Mouse (Mus musculus) frontal cortex, postnatal 36 days (tissue): Measurements from ENCODE around the gene Ino80b.

Experiments
- DNase-seq, 2 experiments: peaks; one replicate each; pipeline ENCODE4 v3.0.0; 2022; ENCODE audit warnings: low spot score in 2 of 2

The Ino80b gene

DNA sequence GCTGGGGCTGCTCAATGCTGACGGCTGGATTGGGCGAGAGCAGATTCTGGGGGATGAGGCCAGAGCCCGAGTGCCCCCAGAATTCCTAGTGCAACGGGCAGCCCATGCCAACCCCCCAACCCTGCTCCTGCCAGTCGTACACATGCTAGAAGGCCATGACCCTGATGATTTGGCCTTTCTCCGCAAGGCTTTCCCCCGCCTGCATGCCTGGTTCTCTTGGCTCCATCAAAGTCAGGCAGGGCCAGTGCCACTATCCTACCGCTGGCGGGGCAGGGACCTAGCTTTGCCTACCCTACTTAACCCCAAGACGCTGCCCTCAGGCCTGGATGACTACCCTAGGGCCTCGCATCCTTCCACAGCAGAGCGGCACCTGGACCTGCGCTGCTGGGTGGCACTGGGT, 7.6 kb downstream of the Ino80b start:
- DNase-seq, result no peak

DNA sequence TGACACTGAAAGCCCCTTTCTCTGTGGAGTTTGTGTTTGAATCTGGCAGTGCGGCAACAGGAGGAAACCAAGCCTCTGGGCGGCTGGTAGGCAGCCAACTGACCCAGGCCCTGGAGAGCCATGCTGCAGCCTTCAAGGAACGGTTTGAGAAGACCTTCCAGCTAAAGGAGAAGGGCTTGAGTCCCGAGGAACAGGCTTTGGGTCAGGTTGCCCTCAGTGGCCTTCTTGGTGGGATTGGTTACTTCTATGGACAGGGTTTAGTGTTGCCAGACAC, 8.1 kb downstream of the Ino80b start:
- no peak for DNase-seq

DNA sequence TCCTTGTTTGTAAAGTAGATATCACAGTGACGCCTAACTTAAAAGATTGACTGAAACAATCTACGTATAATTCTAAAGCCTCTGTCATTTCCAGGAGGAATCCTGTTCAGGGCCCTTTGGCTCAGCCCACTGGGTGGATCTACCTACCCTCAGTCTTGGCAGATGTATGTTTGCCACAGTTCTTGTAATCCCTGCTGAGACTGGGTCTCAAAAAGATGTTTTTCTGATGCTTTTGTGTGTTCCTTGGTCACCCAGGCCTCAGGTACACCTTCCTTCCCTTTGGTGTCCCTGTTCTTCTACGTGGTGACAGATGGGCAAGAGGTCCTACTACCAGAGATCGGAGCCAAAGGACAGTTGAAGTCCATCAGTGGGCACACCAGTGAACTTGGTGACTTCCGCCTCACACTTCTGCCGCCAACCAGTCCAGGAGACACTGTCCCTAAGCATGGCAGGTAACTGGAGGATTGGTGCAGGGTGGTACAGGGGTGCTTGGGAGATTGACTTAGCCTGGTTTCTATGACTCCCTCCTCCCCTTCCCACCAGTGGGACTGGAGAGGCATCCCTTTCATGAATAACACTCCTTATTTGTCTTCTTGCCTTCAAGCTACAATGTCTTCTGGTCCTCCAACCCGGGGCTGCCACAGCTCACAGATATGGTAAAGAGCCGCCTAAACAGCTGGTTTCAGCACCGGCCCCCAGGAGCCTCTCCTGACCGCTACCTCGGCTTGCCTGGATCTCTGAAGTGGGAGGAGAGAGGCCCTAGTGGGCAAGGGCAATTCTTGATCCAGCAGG, 8.7 kb downstream of the Ino80b start:
- DNase-seq, result no peak

DNA sequence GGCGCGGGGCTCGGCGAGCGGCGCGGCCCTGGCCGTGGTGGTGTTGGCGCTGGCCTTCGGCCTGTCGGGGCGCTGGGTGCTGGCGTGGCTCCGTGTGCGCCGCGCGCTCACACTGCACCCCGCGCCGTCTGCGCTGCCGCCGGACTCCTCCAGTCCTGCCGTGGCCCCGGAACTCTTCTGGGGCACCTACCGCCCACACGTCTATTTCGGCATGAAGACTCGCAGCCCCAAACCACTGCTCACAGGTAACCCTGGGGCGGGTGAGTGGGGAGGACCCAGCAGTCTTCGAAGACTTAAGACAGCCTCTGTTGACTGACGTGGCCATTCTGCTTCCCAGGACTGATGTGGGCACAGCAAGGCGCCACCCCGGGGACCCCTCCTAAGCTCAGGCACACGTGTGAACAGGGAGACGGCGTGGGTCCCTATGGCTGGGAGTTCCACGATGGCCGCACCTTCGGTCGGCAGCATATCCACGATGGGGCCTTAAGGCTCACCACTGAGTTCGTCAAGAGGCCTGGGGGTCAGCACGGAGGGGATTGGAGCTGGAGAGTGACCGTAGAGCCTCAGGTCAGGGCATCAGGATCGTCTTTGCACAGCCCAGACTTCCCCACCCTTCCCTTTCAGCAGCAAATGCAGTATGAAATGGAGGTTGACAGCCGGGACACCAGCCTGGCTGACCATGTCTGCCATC, 9.4 kb downstream of the Ino80b start:
- no peak for DNase-seq

DNA sequence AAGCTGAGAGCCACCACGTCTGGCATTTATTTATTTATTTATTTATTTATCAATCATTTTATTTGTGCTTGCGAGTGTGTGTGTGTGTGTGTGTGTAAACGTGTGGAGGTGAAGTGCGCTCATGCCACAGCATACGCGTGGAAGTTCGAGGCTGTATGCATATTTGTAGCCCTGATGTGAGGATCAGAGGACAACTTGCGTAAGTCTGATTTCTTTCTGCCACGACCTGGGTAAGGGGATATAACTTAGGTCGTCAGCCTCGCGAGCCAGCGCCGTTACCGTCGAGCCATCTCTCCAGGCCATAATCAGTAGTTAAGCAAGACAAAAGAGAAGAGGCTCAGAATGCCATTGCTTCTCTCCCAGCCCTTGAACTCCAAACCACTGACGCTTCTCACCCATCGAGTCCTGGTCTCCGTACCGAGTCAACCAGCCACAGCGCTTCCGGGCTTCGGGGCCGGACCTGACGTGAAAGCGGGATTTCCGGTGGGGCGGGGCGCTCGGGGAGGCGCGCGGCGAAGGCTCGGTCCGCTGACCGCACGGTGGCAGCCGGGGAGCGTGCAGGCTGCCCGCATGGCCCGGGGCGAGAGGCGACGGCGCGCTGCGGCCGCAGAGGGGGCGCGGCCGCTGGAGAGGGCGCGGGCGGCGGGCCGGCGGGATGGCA, 10.1 kb downstream of the Ino80b start, which contains the start of gene Mogs:
Gene Mogs, plus strand, starts transcription at position 486 of the 661 bp plus-strand sequence.
- peak; percentile 91 for DNase-seq

DNA sequence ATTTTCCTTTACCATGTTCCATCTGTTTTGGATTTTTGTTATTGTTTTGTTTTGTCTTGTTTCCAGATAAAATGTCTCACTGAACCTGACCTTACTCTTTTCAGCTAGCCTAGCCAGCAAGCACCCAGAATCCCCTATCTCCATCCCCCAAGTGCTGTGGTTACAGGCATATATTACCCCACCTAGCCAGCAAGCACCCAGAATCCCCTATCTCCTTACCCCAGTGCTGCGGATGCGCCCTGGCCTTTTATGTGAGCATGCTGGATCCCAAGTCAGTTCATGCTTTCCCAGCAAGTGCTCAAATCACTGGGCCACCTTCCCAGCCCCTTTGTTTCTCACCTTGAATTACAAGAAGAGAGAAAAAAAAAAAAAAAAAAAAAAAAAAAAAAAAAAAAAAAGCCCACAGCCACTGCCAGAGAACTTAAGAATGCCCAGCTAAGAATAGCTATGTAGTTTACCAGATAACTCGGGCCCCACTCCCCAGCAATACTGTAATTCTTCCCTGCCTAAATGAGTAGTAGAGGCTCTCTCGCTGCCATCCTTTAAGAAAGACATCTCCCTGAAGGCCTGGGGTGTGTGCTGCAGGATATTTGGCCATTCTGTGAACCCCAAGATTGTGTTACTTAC, 13.6 kb downstream of the Ino80b start:
- DNase-seq, result no peak

DNA sequence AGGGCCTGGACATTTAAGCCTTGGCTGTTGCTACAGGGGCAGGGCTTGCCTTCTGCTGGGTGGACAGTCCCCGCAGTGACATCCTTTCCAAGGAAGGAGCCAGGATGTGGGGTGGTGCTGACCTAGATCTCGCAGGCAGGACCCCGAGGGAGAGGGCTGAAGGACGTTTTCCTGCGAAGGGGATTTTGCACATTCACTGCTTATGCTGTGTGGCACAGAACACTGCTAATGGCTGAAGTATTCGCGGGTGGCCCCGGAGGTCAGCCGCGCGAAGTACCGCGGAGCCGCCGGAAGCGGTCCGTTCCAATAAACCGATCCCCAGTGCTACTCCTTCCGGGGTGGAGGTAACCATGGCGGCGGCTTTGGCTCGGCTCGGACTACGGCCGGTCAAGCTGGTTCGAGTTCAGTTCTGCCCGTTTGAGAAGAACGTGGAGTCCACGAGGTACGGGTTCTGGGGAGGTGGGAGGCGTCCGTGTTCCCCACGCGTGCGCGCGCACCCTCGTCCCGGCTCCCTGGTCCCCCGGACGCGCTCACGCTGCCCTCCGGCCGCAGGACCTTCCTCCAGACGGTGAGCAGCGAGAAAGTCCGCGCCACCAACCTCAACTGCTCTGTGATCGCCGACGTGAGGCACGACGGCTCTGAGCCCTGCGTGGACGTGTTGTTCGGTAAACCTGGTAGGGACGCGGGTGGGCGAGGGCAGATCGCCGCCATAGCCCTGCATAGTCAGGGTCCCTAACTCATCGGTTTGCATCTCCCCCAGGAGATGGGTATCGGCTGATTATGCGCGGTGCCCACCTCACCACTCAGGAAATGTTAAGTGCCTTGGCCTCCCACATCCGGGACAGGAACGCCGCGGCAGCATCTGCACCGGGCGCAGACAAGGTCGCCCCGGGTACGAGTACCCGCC, 16.2 kb downstream of the Ino80b start, which contains the start of gene Mrpl53:
Gene Mrpl53, plus strand, starts transcription at position 279 of the 907 bp plus-strand sequence.
- peak; percentile 82 to 83 for DNase-seq

DNA sequence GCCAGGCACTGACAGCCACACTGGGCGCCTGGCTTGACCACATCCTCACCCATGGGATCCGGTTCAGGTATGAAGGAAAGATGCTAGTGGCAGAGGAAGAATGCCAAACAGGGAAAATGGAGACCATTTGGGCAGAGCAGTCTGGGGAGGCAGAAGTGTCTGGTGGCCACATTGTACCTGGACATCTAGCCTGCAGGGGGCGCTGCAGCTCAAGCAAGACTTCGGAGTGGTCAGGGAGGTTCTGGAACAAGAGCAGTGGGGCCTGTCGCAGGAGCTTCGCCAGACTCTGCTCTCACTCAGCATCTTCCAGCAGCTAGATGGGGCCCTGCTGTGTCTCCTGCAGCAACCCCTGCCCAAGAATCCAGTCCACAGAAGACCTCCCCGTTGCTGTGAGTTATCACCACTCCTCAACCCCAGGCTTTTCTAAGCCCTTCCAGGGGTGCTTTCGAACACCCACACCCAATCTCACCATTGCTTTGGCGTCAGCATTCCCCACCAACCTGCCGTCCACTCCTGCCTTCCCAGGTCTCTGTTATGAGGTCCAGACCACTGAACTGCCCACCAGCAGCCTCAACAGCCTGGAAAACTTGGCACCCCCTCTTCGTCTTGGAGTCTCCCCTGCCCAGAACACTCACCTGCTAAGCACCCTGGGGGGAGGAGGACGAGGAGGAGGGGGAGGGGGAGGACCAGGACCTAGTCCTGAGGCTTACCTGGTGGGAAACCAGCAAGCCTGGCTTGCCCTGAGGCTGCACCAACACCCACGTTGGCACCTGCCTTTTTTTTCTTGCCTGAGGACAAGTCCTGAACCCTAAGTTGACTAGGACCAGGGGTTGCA, 17.4 kb downstream of the Ino80b start:
- peak; percentile 69 to 73 for DNase-seq

DNA sequence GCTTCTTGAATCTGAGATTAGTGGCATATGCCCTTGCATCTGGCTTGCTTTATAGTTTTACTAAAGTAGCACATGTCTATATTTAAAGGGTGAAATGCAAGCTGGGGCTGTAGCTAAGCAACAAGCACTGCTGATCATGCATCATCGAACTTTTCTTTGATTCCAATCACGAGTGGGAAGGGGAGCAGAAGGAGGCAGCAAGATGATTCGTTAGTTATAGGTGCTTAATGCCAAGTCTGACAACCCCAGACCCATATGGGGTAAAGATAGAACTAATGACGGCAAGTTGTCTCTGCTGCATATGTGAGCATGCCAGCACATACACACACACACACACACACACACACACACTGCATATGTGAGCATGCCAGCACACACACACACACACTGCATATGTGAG, 21.1 kb downstream of the Ino80b start:
- DNase-seq, result no peak

DNA sequence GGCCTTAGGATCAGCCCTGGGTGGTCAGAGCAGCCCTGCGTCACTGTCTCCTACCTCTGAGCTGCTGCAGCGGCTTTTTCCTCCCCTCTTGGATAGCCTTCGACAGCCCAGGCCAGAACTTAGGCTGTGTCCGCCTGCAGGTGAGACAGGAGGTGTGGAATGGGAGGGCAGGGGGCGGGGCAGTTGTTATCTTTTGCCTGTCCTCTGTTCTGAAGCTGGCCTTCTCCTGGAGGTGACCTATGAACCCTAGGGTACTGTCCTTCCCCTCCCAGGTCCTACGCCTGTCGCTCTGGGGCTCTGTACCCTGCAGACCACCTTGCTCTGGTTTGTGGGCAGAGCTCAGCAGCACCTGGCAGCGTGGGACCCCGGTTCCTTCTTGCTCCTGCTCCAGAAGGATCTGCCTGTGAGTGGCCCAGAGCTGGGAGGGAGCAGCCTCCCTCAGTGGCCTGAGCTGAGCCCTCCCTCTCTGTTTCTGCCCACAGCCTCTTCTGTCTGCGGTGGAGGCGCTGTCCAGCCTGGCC, 22.0 kb downstream of the Ino80b start:
- no peak for DNase-seq

DNA sequence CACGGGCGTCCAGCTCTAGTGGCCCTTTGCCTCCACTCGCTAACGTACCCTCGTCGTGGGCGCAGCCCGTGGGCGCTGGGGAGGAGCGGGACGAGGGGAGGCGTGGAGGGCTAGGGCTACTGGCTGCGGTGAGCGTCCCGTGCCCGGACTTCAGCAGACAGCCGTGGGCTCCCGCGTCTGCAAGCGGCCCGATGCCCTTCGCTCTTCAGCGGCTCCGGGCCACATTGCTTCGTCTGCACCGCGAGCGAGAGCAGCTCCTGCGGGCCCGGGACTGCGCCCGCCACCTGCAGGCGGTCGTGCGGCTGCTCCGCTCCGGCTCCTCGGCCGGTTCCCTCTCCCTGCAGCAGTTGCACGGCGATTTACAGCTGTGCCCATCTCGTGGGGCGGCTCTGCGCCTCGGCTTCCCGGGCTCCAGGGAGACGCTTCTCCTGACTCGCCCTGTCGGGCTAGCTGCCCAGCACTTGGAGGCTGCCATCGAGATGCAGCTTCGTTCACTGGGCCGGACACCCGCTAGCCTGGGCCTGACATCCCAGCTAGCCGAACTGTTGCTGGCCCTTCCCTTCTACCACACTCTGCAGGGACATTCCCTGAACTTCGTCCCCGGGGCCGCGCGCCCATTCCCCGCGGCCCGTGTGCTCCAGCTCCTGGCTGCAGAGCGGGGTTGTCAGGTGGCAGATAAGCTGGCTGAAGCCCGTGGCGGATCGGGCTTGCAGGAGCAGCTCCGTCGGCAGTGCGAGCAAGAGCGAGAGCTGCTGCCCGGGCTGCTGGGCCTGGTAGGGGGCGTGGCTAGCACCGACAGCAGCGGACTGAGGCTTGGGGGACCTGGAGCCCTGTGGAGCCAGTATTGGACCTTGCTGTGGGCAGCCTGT, 23.3 kb downstream of the Ino80b start:
- DNase-seq, result no peak

DNA sequence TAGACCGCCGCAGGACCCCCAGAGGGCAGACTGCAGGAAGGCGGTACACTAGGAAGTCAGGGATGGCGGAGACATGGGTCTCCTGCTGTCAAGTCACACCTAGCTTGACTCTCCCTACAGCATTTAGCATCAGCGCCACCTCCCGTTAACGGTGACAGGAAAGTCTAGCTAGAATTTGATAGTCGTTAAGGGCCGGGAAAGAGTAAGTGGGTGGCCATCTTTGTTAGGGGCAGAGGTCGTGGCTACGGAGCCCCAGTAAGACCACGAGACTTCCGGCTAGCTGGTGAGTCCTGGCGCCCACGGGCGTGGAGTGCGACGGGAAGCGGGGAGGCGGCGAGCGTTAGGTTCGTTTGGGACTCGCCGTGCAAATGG, 23.9 kb downstream of the Ino80b start, which contains the start of the genes Ccdc142 and Gm42688:
Gene Ccdc142, plus strand, starts transcription at position 286 of the 372 bp plus-strand sequence.
Gene Gm42688, plus strand, starts transcription at position 302 of the 372 bp plus-strand sequence.
- DNase-seq, result peak; percentile 83 to 91

DNA sequence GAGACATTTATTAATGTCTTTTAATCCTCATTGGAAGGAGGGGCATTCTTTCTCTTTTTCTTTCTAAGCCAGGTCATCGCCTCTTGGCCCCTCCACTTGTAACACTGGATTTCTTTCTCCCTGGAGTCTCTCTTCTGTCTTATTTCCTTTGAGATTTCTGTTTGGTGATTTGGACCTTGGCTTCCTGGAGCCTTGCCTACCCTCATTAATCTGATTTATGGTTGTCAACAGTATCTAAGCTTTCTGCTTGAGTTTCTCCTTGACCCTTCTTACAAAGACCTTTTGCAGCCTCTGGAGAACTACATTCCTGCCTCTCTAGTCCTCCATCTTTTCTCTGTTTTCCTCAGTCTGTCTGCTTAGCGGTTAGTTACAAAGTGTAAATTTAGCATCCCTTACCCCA, 26.8 kb downstream of the Ino80b start:
- no peak for DNase-seq

DNA sequence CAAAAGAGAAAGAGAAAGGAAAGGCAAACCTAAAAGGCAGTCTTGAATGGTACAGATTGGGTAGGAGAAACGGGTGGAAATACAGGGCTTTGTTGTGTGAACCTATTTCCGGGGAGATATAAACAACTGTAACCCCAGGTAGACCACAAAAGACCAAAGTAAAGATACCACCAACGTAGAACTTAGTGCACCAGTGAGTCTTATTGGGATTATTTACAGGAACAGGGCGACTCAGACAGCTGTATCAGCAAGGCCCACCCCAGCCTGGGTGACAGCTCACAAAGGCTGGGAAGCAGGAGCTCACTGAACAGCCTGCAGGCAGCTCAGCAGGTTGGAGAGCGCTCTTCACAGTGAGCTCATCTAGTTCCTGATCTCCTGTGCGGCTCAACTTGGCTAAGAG, 29.3 kb downstream of the Ino80b start:
- DNase-seq, result no peak

DNA sequence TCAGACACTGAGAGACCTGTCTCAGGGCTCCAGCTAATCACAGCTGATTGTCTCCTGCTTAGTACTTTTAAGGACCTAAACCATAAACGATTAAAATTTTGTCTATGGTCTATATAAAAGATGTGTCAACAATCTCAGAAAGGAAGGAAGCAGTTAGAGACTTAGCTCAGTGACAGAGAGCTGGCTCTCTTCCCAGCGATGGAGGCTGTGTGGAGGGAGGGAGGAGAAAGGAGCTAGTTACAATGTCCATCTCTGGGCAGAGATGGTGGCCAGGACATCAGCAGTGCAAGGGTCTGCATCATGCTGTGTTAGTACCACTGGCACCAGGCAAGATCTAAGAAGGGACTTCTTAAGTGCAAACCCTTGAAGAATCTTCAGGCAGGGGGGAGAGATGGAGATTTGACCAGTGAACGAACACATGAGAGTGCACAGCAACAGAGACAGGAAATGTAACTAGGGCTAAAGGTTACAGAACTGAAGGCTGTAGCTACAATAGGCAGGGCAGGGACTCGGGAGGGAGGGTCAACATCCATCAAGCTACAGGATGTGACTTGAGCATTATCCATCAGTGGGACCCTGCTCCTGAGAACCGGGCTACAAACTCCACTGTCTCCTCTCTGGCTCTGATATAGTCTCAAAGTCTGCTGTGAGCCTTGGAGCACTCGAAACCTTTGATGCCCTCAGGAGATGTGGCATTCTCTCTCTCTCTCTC, 32.7 kb downstream of the Ino80b start:
- DNase-seq, result no peak

DNA sequence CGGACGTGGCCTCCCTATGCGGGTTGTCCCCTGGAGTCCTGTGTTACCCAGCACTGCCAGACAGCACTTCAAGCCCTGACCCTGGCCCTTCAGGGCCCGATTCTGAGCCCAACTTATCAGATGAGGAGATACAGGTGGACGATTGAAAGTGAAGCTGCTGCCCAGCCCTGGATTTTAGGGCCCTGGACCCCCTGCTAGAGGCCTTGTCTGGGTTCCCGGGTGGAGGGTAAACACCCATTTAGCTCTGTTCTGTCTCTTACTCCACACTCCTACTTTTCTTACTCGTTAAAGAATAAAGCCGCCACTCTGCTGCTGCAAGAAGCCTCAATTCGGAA, 37.3 kb downstream of the Ino80b start:
- DNase-seq, result no peak

DNA sequence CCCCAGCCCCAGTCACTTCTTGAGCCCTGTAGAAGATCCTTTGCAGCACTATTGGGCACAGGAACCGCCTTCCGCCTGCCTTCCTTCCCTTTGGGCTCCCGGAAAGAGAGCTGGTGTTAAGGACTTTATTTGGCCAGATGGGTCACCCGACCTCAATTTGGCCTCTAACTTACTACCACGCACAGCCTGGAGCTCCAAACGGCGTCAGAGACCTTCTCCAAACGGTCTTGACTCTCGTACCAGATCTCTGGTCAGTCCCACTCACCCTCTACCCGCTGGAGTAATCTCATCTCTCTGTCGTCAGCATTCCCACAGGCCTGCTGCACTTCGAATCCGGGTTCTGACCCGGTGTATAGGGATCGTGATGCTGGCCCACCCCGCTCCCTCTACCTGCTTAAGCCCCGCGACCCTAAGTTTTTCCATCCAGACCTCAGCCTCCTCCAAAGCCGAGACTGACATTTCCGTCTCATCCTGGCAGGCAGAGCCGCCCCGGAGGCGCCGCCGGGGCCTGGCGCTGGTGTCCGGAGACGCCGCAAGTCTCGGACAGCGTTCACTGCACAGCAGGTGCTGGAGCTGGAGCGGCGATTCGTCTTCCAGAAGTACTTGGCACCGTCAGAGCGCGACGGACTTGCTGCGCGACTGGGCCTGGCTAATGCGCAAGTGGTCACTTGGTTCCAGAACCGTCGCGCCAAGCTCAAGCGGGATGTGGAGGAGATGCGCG, 37.9 kb downstream of the Ino80b start:
- DNase-seq, result no peak
